Mouse (Mus musculus): ENCODE results near the gene Cers1. TPM values are rescaled to one million over a fixed set of nuclear protein-coding genes. Genes with fewer than 3 reads are reported as not detected.

Cers1 gene
- polyA plus RNA-seq, 1 experiment from 2014 or later: 0.15 TPM

- Histone ChIP-seq H3K27me3 (no peaks in the 10 kb centered on the region), H3K4me3 (replicated peaks) (peak overlapping the region; percentile 90), H3K27ac (peak overlapping the region; percentile 97), H3K36me3 (peaks cover 36% of the 10 kb centered on the region), H3K9ac (peak overlapping the region; percentile 99), H3K4me1 (replicated peaks) (peaks cover 88% of the 10 kb centered on the region), H3K4me2 (peak overlapping the region; percentile 89), H3K9me3 (replicated peaks) (no peaks in the 10 kb centered on the region)
- ATAC-seq (ENCODE audit: low read depth) (peak; percentile 27), DNase-seq (no peak)
- under 1% methylated on average over 64 of the region's 64 CpGs for WGBS (ENCODE audit: insufficient replicate concordance)
Observed at GRCm38 (mm10) chr8:70352657-70353151, 37.1 kb downstream of the Cers1 start.

DNA sequence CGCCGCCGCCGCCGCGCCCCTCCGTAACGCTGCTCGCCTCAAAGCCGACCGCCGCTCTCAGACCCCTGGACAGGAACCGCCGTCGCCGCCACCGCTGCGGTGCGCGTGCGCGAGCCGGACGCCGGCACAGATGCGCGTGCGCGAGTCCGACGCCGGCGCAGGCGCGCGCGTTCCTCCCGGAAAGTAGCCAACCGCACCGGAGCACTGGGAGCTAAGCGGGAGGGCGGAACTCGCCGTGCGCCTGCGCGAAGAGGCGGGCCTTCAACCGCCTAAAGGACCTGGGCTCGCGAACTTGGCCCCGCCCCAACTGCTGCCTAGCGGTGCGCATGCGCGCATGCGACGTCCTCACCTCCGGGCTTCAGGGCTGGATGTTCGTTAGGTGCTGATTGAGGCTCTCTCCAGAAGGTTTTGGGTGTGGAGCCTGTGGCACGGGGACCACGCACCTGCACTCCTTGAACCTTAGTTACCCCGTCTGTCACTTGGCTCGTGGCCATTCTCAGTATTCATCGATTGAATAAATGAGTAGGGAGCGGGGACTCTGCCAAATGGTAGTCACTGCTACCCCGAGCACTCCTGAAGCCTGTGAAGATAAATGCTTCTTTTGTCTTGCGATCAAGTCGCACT, 37.7 kb downstream of the Cers1 start, which contains the start of gene Upf1:
Gene Upf1, minus strand, starts transcription at position 85 of the 624 bp plus-strand sequence.
- Histone ChIP-seq H3K9me3 (replicated peaks) (no peaks in the 10 kb centered on the region), H3K27me3 (no peaks in the 10 kb centered on the region), H3K9ac (peak within 1 kb of the TSS; percentile 99), H3K4me2 (peak within 1 kb of the TSS; percentile 89), H3K4me3 (replicated peaks) (peak within 1 kb of the TSS; percentile 90), H3K27ac (peak within 1 kb of the TSS; percentile 97), H3K4me1 (replicated peaks) (peaks cover 88% of the 10 kb centered on the region), H3K36me3 (peaks cover 30% of the 10 kb centered on the region)
- DNase-seq (peak; percentile 99), ATAC-seq (ENCODE audit: low read depth) (peak; percentile 82)
- WGBS (ENCODE audit: insufficient replicate concordance): 1% methylated on average over 69 of the region's 69 CpGs

- Histone ChIP-seq H3K9ac (peak overlapping the region; percentile 76), H3K27me3 (no peaks in the 10 kb centered on the region), H3K4me2 (peak overlapping the region; percentile 81), H3K4me1 (replicated peaks) (peaks cover 83% of the 10 kb centered on the region), H3K36me3 (peaks cover 23% of the 10 kb centered on the region), H3K9me3 (replicated peaks) (no peaks in the 10 kb centered on the region), H3K4me3 (replicated peaks) (peak overlapping the region; percentile 55), H3K27ac (peak overlapping the region; percentile 97)
- 49% methylated on average over 4 of the region's 4 CpGs for WGBS (ENCODE audit: insufficient replicate concordance)
- DNase-seq (no peak), ATAC-seq (ENCODE audit: low read depth) (no peak)
Observed at GRCm38 (mm10) chr8:70354004-70354403, 38.4 kb downstream of the Cers1 start.

DNA sequence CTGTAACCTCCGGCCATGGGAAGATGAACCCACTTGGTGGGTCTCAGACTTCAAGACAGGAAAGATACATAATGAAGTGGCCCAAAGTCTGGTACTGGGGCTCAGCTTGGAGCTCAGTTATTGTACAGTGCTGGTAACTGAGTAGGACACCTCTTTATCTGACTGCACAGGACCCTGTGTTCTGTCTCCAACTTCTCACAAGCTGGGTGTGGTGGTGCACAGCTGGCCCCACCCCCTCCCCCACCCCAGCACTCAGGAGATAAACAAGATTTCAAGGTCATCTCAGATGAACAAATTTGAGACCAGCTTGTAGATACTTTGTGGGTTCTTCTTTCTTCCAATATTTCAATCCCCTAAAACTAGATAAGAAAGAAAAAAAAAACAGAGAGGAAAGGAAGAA, 40.5 kb downstream of the Cers1 start:
- Histone ChIP-seq H3K4me1 (replicated peaks) (peaks cover 62% of the 10 kb centered on the region), H3K36me3 (peaks cover 2% of the 10 kb centered on the region), H3K27me3 (no peaks in the 10 kb centered on the region), H3K4me2 (peak overlapping the region; percentile 64), H3K27ac (peak overlapping the region; percentile 97), H3K4me3 (replicated peaks) (peak overlapping the region; percentile 28), H3K9me3 (replicated peaks) (no peaks in the 10 kb centered on the region), H3K9ac (peak overlapping the region; percentile 62)
- 22% methylated on average over 1 of the region's 1 CpGs for WGBS (ENCODE audit: insufficient replicate concordance)
- DNase-seq (peak; percentile 61), ATAC-seq (ENCODE audit: low read depth) (peak; percentile 84)

DNA sequence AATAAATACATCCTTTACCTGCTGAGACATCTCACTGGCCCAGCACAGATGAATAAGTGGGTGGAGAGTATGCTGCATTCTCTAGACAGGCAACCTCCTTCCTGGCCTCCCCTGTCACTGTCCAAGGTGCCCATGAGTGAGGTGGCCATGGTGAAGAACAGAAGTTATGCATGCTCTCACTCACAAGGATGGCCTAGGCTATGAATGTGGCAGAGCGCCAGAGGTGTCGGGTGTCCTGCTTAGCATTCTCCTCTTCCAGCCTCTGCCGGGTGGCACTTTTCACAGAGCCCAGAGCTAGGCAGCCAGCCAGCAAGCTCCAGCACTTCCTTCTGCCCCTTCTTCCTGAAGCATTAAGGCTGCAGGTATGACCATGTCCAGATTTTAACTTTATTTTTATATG, 43.8 kb downstream of the Cers1 start:
- ATAC-seq (ENCODE audit: low read depth) (no peak), DNase-seq (no peak)
- H3K27me3 ChIP-seq: no peaks in the 10 kb centered on the region
- H3K4me1 ChIP-seq (replicated peaks): peaks cover 55% of the 10 kb centered on the region
- no peaks in the 10 kb centered on the region for H3K36me3 ChIP-seq
- 72% methylated on average over 3 of the region's 3 CpGs for WGBS (ENCODE audit: insufficient replicate concordance)
- no peak overlapping the region for H3K4me3 ChIP-seq (replicated peaks)
- H3K9ac ChIP-seq: no peak overlapping the region
- no peaks in the 10 kb centered on the region for H3K9me3 ChIP-seq (replicated peaks)
- H3K4me2 ChIP-seq: no peak overlapping the region
- no peak overlapping the region for H3K27ac ChIP-seq

GRCm38 (mm10) chr8:70360769-70361168, 45.2 kb downstream of the Cers1 start:
- ATAC-seq (ENCODE audit: low read depth) (no peak), DNase-seq (no peak)
- H3K36me3 ChIP-seq: no peaks in the 10 kb centered on the region
- no peak overlapping the region for H3K4me2 ChIP-seq
- H3K4me1 ChIP-seq (replicated peaks): peaks cover 45% of the 10 kb centered on the region
- no peak overlapping the region for H3K9ac ChIP-seq
- H3K27me3 ChIP-seq: no peaks in the 10 kb centered on the region
- H3K4me3 ChIP-seq (replicated peaks): no peak overlapping the region
- no peaks in the 10 kb centered on the region for H3K9me3 ChIP-seq (replicated peaks)
- 44% methylated on average over 4 of the region's 4 CpGs for whole genome bisulfite sequencing (ENCODE audit: insufficient replicate concordance)
- H3K27ac ChIP-seq: no peak overlapping the region

DNA sequence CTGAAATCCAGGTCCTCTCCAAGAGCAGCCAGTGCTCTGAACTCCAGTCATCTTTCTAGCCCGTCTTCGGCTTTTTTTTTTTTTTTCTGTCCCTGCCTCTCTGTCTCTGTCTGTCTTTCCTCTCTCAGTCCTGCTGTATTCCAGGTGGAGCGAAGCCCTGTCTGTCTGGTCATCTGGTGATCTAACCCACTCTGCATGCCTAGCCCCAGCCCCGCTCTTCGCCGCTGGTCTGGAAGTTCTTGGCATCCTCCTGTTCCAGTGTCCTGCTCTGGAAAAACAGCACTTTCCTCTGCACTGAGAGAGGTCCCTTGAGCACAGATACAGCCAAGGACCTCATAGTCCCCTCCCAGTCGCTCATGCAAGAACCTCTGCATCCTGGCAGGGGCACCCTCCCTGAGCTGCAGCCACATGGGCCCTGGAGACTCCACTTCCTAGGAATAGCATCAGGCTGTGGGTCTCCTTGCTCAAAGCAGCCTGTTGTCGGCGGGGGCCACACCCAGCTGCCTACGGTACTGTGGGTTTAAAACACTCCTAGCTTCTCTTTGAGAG, 46.0 kb downstream of the Cers1 start:
- WGBS (ENCODE audit: insufficient replicate concordance): 66% methylated on average over 10 of the region's 10 CpGs
- H3K27me3 ChIP-seq: peaks cover under 1% of the 10 kb centered on the region; the same call in 1 of the 2 replicates
- ATAC-seq (ENCODE audit: low read depth) (no peak), DNase-seq (no peak)
- H3K9ac ChIP-seq: no peak overlapping the region
- H3K9me3 ChIP-seq (replicated peaks): no peaks in the 10 kb centered on the region
- H3K36me3 ChIP-seq: no peaks in the 10 kb centered on the region
- no peak overlapping the region for H3K4me2 ChIP-seq
- H3K4me1 ChIP-seq (replicated peaks): peaks cover 45% of the 10 kb centered on the region
- H3K27ac ChIP-seq: no peak overlapping the region
- H3K4me3 ChIP-seq (replicated peaks): no peak overlapping the region

DNA sequence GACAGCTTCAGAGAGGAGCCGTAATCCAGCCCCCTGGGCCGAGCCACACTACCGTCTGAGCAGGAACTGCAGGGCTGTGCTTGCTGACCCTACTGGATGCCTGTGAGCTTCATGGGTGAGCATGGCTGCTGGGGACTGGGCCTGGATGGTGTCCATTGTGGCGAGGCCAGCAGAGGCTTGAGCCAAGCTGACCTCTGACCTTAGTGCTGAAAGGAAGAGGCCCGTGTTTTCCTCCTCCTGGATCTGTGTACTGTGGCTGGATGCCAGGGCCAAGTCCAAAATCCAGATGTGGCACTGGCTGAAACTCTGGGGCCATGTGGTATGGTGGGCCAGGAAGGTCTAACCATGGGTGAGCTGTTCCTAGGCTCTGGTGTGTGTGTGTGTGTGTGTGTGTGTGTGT, 48.5 kb downstream of the Cers1 start:
- H3K9me3 ChIP-seq (replicated peaks): no peaks in the 10 kb centered on the region
- 44% methylated on average over 5 of the region's 5 CpGs for WGBS (ENCODE audit: insufficient replicate concordance)
- no peak for DNase-seq
- H3K36me3 ChIP-seq: no peaks in the 10 kb centered on the region
- H3K9ac ChIP-seq: no peak overlapping the region
- H3K27ac ChIP-seq: no peak overlapping the region
- H3K4me2 ChIP-seq: no peak overlapping the region
- no peak overlapping the region for H3K4me3 ChIP-seq (replicated peaks)
- H3K27me3 ChIP-seq: peaks cover 10% of the 10 kb centered on the region; the same call in 1 of the 2 replicates
- peak; percentile 70 for ATAC-seq (ENCODE audit: low read depth)
- H3K4me1 ChIP-seq (replicated peaks): peaks cover 29% of the 10 kb centered on the region

DNA sequence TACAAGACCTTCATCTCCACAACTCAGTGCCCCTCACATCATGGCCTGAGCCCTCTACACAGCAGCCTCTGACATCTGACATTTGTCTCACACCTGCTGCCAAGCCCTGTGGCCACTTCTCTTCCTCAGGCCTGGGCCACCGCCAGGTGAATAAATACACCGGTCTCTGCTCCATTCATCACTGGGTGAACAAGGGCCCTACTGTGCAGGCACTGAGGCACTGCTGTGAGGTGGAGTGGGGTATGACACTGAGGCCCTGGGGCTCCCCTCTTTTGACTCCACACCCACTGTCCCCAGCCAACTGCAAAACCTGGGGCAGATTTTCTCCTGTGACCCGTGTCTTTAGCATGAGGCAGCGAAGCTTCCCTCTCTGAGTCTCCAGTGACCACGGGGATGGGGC, 51.0 kb downstream of the Cers1 start:
- Histone ChIP-seq H3K27ac (no peak overlapping the region), H3K9me3 (replicated peaks) (no peaks in the 10 kb centered on the region), H3K27me3 (peaks cover 27% of the 10 kb centered on the region), H3K36me3 (no peaks in the 10 kb centered on the region), H3K4me2 (no peak overlapping the region), H3K9ac (no peak overlapping the region; the same call in 1 of the 2 replicates), H3K4me3 (replicated peaks) (no peak overlapping the region), H3K4me1 (replicated peaks) (peaks cover 33% of the 10 kb centered on the region)
- DNase-seq (no peak), ATAC-seq (ENCODE audit: low read depth) (no peak)
- WGBS (ENCODE audit: insufficient replicate concordance): 64% methylated on average over 5 of the region's 5 CpGs

DNA sequence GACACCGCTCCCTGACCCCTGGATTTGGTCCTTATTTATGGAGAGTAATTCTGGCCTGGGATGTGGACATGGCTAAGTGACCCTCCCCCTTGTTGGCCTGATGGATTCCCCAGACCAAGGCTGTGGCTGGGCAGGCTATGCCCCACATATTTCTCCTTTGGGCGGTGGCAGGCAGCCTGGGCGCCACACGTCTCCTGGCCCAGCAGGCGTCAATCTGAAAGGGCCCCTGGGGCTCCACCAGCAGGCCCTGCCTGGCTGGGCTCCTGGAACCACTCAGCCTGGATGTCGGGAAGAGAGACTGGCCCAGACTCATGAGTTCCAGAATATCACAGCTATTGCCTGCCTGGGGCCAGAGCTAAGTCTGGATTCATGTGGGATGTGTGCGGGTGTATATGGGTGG, 54.9 kb downstream of the Cers1 start:
- H3K9ac ChIP-seq: no peak overlapping the region
- no peak overlapping the region for H3K4me3 ChIP-seq (replicated peaks)
- H3K4me2 ChIP-seq: no peak overlapping the region
- 78% methylated on average over 7 of the region's 7 CpGs for WGBS (ENCODE audit: insufficient replicate concordance)
- no peaks in the 10 kb centered on the region for H3K36me3 ChIP-seq
- no peak for ATAC-seq (ENCODE audit: low read depth)
- H3K27me3 ChIP-seq: peaks cover 66% of the 10 kb centered on the region
- no peak for DNase-seq
- 0 out of 2 replicates have a peak, but pooled peaks cover 6% of the 10 kb centered on the region for H3K9me3 ChIP-seq (replicated peaks)
- no peak overlapping the region for H3K27ac ChIP-seq
- peaks cover 41% of the 10 kb centered on the region for H3K4me1 ChIP-seq (replicated peaks)

- Histone ChIP-seq H3K36me3 (no peaks in the 10 kb centered on the region), H3K4me1 (replicated peaks) (peaks cover 40% of the 10 kb centered on the region), H3K27ac (no peak overlapping the region), H3K27me3 (peaks cover 76% of the 10 kb centered on the region), H3K9ac (no peak overlapping the region), H3K9me3 (replicated peaks) (0 out of 2 replicates have a peak, but pooled peaks cover 6% of the 10 kb centered on the region), H3K4me3 (replicated peaks) (no peak overlapping the region), H3K4me2 (no peak overlapping the region)
- WGBS (ENCODE audit: insufficient replicate concordance): 37% methylated on average over 6 of the region's 6 CpGs
- DNase-seq (no peak), ATAC-seq (ENCODE audit: low read depth) (no peak)
Observed at GRCm38 (mm10) chr8:70371951-70372350, 56.4 kb downstream of the Cers1 start.
